In the genomic region with DNA sequence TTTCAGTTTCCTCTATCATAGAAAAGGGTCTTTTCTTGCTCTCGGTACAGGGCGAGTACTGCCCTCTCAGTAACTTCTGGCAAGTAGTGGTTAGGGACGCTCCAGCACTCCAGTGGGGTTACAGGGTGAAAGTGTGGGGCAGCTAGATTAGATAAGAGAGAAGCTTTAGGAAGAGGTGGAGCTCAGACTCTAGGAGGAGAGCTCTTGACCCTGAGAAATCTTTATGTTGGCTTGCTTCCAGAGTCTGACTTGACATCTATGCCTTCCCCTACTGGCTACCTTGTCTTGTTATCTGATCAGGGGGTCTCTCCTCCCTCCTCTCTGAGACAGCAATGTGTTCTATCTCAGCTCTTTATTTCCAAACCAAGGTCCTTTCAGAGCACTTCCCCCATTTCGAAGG, we compare ENCODE assay signal across 7 mouse cellular contexts. TPM values are rescaled to one million over a fixed set of nuclear protein-coding genes. Genes with fewer than 3 reads are reported as not detected.
DNase-seq lines count a peak whose midpoint lies in the region; ATAC-seq and TF ChIP-seq lines count a peak whose summit lies in the region.
"Not testable (repeated sequence)": the region's sequence is repeated elsewhere in the genome, so short reads cannot be mapped to it uniquely, and the experiment has no call there.

No protein-coding gene starts in this region.

- TF ChIP-seq RAD21 in MEL (IDR thresholded peaks at IDR 0.05; ENCODE audit: low read depth, low read length): not testable (repeated sequence)

- not testable (repeated sequence) for H3K27ac ChIP-seq in MEL (ENCODE audit: control insufficient read depth, low read depth, low read length); liver, embryonic 11.5 days (ENCODE audit: low read depth, low read length); lung, embryonic 15.5 days
- peak overlapping the region; percentile 23; the same call in 1 of the 2 replicates for H3K27ac ChIP-seq in heart, embryonic 16.5 days (ENCODE audit: low read length)

- not testable (repeated sequence) for H3K79me2 ChIP-seq in MEL (ENCODE audit: control insufficient read depth, insufficient read depth, low read length, poor library complexity)

- not testable (repeated sequence) for TF ChIP-seq CTCF in MEL (IDR thresholded peaks at IDR 0.05 in 2 of 3, conservative IDR thresholded peaks at IDR 0.05 in 1 of 3; ENCODE audit: control insufficient read depth in 1 of 3, insufficient read depth in 1 of 3, low read depth in 2 of 3, low read length in 3 of 3, poor library complexity in 1 of 3, severe bottlenecking in 1 of 3)

- H3K4me2 ChIP-seq in heart, embryonic 16.5 days (ENCODE audit: low read depth, low read length): peak overlapping the region; percentile 57
- H3K4me2 ChIP-seq in liver, embryonic 11.5 days; lung, embryonic 15.5 days: not testable (repeated sequence)

- not testable (repeated sequence) for TF ChIP-seq EP300 in MEL (IDR thresholded peaks at IDR 0.05; ENCODE audit: low read depth in 1 of 2, low read length in 2 of 2)

- WGBS in heart, embryonic 16.5 days: 30% methylated on average over 4 of the region's 4 CpGs
- 40% methylated on average over 4 of the region's 4 CpGs for WGBS in liver, embryonic 11.5 days
- WGBS in lung, embryonic 15.5 days: 44% methylated on average over 4 of the region's 4 CpGs

- DNase-seq in MEL (ENCODE audit: low read depth, low spot score): peak; percentile 66
- peak; percentile 48 for DNase-seq in adrenal gland, postnatal 14 days
- DNase-seq in heart, adult 18-20 months: peak; percentile 20 to 46
- not testable (repeated sequence) for DNase-seq in liver, embryonic 11.5 days (ENCODE audit: low spot score)
- DNase-seq in ovary, adult 18-20 months (ENCODE audit: low spot score): peak; percentile 36

- H3K4me3 ChIP-seq in MEL (ENCODE audit: control insufficient read depth in 1 of 2, insufficient read depth in 1 of 2, low read depth in 2 of 2, low read length in 2 of 2); liver, embryonic 11.5 days (ENCODE audit: low read depth, low read length); lung, embryonic 15.5 days: not testable (repeated sequence)
- H3K4me3 ChIP-seq in heart, embryonic 16.5 days (ENCODE audit: low read length): peak overlapping the region; percentile 32

- H3K27me3 ChIP-seq in MEL (ENCODE audit: control insufficient read depth in 1 of 2, insufficient read depth in 2 of 2, low read length in 2 of 2); heart, embryonic 16.5 days (ENCODE audit: control insufficient read depth, insufficient read depth, low read length); liver, embryonic 11.5 days (replicated peaks; ENCODE audit: control insufficient read depth, insufficient read depth, low read length); lung, embryonic 15.5 days: not testable (repeated sequence)

- H3K4me1 ChIP-seq in MEL (ENCODE audit: control insufficient read depth in 1 of 2, insufficient read depth in 2 of 2, low read length in 2 of 2); heart, embryonic 16.5 days (ENCODE audit: control insufficient read depth, insufficient read depth, low read length); liver, embryonic 11.5 days (replicated peaks; ENCODE audit: control insufficient read depth, insufficient read depth, low read length); lung, embryonic 15.5 days: not testable (repeated sequence)

- not testable (repeated sequence) for H3K9ac ChIP-seq in MEL (ENCODE audit: control insufficient read depth, low read depth, low read length, poor library complexity, severe bottlenecking); liver, embryonic 11.5 days (ENCODE audit: low read depth, low read length); lung, embryonic 15.5 days
- H3K9ac ChIP-seq in heart, embryonic 16.5 days (ENCODE audit: low read length): 0 out of 2 replicates have a peak overlapping the region, but pooled peaks have one; percentile 34

- H3K36me3 ChIP-seq in MEL (ENCODE audit: control insufficient read depth in 1 of 2, insufficient read depth in 2 of 2, low read length in 2 of 2); heart, embryonic 16.5 days (ENCODE audit: control insufficient read depth, insufficient read depth); liver, embryonic 11.5 days (ENCODE audit: control insufficient read depth, insufficient read depth, low read length); lung, embryonic 15.5 days: not testable (repeated sequence)

- not testable (repeated sequence) for H3K9me3 ChIP-seq in MEL (replicated peaks; ENCODE audit: insufficient read depth, low read length); heart, embryonic 16.5 days (replicated peaks; ENCODE audit: control insufficient read depth, low read length); liver, embryonic 11.5 days (ENCODE audit: control insufficient read depth, low read length); lung, embryonic 15.5 days

- ATAC-seq in heart, embryonic 16.5 days (replicated peaks; ENCODE audit: extremely low read depth, insufficient read depth, low FRiP score): peak; percentile 24; the same call in 1 of the 2 replicates
- ATAC-seq in liver, embryonic 11.5 days (replicated peaks; ENCODE audit: low FRiP score): peak; percentile 88
- ATAC-seq in lung, embryonic 15.5 days (ENCODE audit: borderline replicate concordance, extremely low read depth, low FRiP score, low TSS enrichment): peak; percentile 24; the same call in 1 of the 2 replicates

- TF ChIP-seq POLR2A in MEL (IDR thresholded peaks at IDR 0.05; ENCODE audit: control insufficient read depth in 1 of 2, insufficient read depth in 1 of 2, low read depth in 1 of 2, low read length in 2 of 2, poor library complexity in 1 of 2): not testable (repeated sequence)

TF ChIP-seq in MEL, 35 proteins besides CTCF, POLR2A, EP300 and RAD21:
- TF ChIP-seq TAL1 (IDR thresholded peaks at IDR 0.05; ENCODE audit: low read length) (0 out of 2 replicates have a peak, but pooled peaks have one; percentile 12), GATA1 (IDR thresholded peaks at IDR 0.05; ENCODE audit: low read depth, low read length) (peak; percentile 64)

RNA-seq across cellular contexts. Expression of gene Gpr137b, which starts 33.8 kb away (rescaled TPM):
- total RNA-seq in MEL (2012; rRNA removed): 0.08 TPM in 1 of 2 replicates, not detected in the other
- 1 to 10 TPM in 1 of 2 experiments, not detected in 1; 2.5 TPM for polyA plus RNA-seq in MEL (2012; ENCODE audit: insufficient read depth in 1 of 2, insufficient read length in 2 of 2, low read depth in 1 of 2, low replicate concordance in 2 of 2, missing spikeins in 1 of 2)
- 19.7 and 32.4 TPM in 2 replicates for total RNA-seq in adrenal gland, postnatal 14 days (2021)
- 1 to 10 TPM; 5.1 to 6.7 TPM for total RNA-seq in heart, adult 18-20 months (2021)
- polyA plus RNA-seq in heart, embryonic 16.5 days (2015; fragmentation: Nextera tagmentation; extraction: Ambion mirVana): 20.4 and 21.4 TPM in 2 replicates
- 4.5 and 5.4 TPM in 2 replicates for polyA plus RNA-seq in liver, embryonic 11.5 days (2014; fragmentation: Nextera tagmentation; extraction: Ambion mirVana)
- 12.9 and 13.6 TPM in 2 replicates for polyA plus RNA-seq in lung, embryonic 15.5 days (2015; fragmentation: Nextera tagmentation; extraction: Ambion mirVana)

Comparison
In these comparisons a context has a peak if more than half of its experiments do, and no peak if none do; other contexts are left out.
1. ATAC-seq: peak in every context shown above with its lines; median percentile 88 in liver, embryonic 11.5 days; 24 in heart, embryonic 16.5 days; 24 in lung, embryonic 15.5 days.